Mouse (Mus musculus) myocyte (in vitro differentiated cells): ENCODE measurements around the gene Col1a1. TPM values are rescaled to one million over a fixed set of nuclear protein-coding genes. Genes with fewer than 3 reads are reported as not detected.

Source experiments
- H3K27me3 ChIP-seq: one replicate; pipeline ENCODE4 v1.6.1; 2011; ENCODE audit not compliant: control insufficient read depth, insufficient read depth, insufficient read length
- H3K36me3 ChIP-seq: one replicate; pipeline ENCODE4 v1.6.1; 2011; ENCODE audit not compliant: control insufficient read depth, insufficient read depth
- H3K4me2 ChIP-seq: one replicate; pipeline ENCODE4 v1.6.1; 2011; ENCODE audit warnings: low read depth, control low read depth
- H3K4me3 ChIP-seq: one replicate; pipeline ENCODE4 v1.5.1; 2011; ENCODE audit warnings: mild to moderate bottlenecking, control low read depth, moderate library complexity
- H3K79me2 ChIP-seq: one replicate; pipeline ENCODE4 v1.6.1; 2011; ENCODE audit not compliant: control insufficient read depth, insufficient read depth
- H3ac ChIP-seq: one replicate; pipeline ENCODE4 v1.6.1; 2011; ENCODE audit not compliant: control insufficient read depth, insufficient read length
- CEBPB ChIP-seq: IDR thresholded peaks from 2 replicates; pipeline ENCODE4 v1.6.1; 2011; ENCODE audit warnings: mild to moderate bottlenecking, moderate library complexity; ENCODE audit not compliant: poor library complexity, insufficient read depth, severe bottlenecking
- E2F4 ChIP-seq: IDR thresholded peaks from one replicate; pipeline ENCODE4 v1.6.1; 2011; ENCODE audit warnings: mild to moderate bottlenecking, control low read depth, moderate library complexity; ENCODE audit not compliant: insufficient read depth
- MAX ChIP-seq: IDR thresholded peaks from one replicate; pipeline ENCODE4 v1.6.1; 2011; ENCODE audit warnings: low read depth, mild to moderate bottlenecking, control low read depth
- MYOD1 ChIP-seq, 3 experiments: IDR thresholded peaks; one replicate each; pipeline ENCODE4 v1.6.1; 2011; ENCODE audit warnings: control low read depth in 2 of 3, low read depth in 2 of 3, mild to moderate bottlenecking in 2 of 3, moderate library complexity in 1 of 3; ENCODE audit not compliant: insufficient read length in 2 of 3, control insufficient read depth in 1 of 3
- MYOG ChIP-seq, 3 experiments: IDR thresholded peaks; one replicate each; pipeline ENCODE4 v1.6.1; 2011; ENCODE audit warnings: control low read depth in 2 of 3, low read depth in 2 of 3, mild to moderate bottlenecking in 2 of 3; ENCODE audit not compliant: insufficient read length in 2 of 3, control insufficient read depth in 1 of 3, insufficient read depth in 1 of 3
- POLR2A ChIP-seq: IDR thresholded peaks from one replicate; pipeline ENCODE4 v1.6.1; 2011; ENCODE audit warnings: low read depth, mild to moderate bottlenecking, control low read depth, moderate library complexity; ENCODE audit not compliant: insufficient read length
- POLR2AphosphoS2 ChIP-seq: IDR thresholded peaks from one replicate; pipeline ENCODE4 v1.6.1; 2011; ENCODE audit warnings: low read depth, control low read depth; ENCODE audit not compliant: insufficient read length
- REST ChIP-seq: IDR thresholded peaks from one replicate; pipeline ENCODE4 v1.6.1; 2011; ENCODE audit warnings: mild to moderate bottlenecking, control low read depth, moderate library complexity; ENCODE audit not compliant: insufficient read depth, insufficient read length
- SRF ChIP-seq: IDR thresholded peaks from one replicate; pipeline ENCODE4 v1.6.1; 2011; ENCODE audit warnings: low read depth; ENCODE audit not compliant: control insufficient read depth, insufficient read length
- TCF12 ChIP-seq: IDR thresholded peaks from one replicate; pipeline ENCODE4 v1.6.1; 2011; ENCODE audit warnings: mild to moderate bottlenecking, control low read depth; ENCODE audit not compliant: poor library complexity, insufficient read depth, severe bottlenecking
- TCF3 ChIP-seq: IDR thresholded peaks from one replicate; pipeline ENCODE4 v1.6.1; 2011; ENCODE audit warnings: low read depth, control low read depth; ENCODE audit not compliant: insufficient read length
- USF1 ChIP-seq: IDR thresholded peaks from one replicate; pipeline ENCODE4 v1.6.1; 2011; ENCODE audit warnings: low read depth, mild to moderate bottlenecking, control low read depth, moderate library complexity
- polyA plus RNA-seq: library from polyadenylated mRNA; unstranded; fragments of >200 nt; fragmentation: generic; extraction: Trizol; gene quantifications from one replicate; pipeline ENCODE4 v1.2.1, GENCODE M21; 2012; ENCODE audit warnings: missing spikeins

Col1a1 gene
- polyA plus RNA-seq, 1 experiment = 206 TPM

DNA sequence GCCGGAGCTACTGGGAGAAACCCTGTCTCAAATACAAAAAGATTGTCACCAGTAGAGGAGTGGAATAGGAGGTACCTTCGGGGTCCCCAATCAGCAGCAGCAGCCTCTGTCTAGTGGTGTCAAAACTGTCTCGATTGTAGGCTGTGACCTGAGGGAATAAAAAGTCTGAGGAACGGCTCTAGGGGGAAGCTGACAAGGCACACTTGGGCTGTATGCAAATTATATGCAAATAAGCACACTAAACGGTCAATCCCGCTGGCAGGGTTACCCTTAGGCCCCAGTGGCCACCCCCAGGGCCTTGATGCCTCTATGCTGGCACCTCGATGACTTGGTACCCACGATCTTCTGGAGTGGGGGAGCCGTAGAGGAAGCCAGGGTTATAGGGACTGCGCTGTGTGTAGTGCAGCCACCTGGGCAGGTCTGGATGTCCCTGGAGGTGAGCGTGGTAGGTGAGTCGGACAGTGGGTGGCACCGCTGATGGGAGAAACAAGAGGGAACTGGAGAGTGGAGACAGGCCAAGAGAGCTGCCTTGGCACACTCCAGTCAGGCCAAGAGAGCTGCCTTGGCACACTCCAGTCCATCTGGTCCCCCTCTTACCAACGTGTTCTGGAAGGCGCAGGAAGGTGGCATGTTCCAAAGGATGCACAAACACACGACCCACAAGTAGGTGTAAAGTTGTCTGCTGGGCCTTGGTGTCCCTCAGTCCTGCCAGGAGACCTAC lies 36.0 kb downstream of the Col1a1 start:
- Histone ChIP-seq H3K36me3 (no peaks in the 10 kb centered on the region), H3K4me2 (peak overlapping the region; percentile 90), H3K27me3 (no peaks in the 10 kb centered on the region), H3ac (no peak overlapping the region), H3K79me2 (peaks cover 5% of the 10 kb centered on the region), H3K4me3 (peak overlapping the region; percentile 30)
- TF ChIP-seq TCF12 (no peak), MYOD1 (IDR thresholded peaks at IDR 0.05; ENCODE audit: control insufficient read depth in 1 of 3, insufficient read length in 2 of 3, low read depth in 2 of 3) (no peak), POLR2A (no peak), MAX (no peak), MYOG (IDR thresholded peaks at IDR 0.05; ENCODE audit: control insufficient read depth in 1 of 3, insufficient read depth in 1 of 3, insufficient read length in 2 of 3, low read depth in 2 of 3) (no peak), E2F4 (no peak), REST (no peak), USF1 (no peak), POLR2AphosphoS2 (no peak)

DNA sequence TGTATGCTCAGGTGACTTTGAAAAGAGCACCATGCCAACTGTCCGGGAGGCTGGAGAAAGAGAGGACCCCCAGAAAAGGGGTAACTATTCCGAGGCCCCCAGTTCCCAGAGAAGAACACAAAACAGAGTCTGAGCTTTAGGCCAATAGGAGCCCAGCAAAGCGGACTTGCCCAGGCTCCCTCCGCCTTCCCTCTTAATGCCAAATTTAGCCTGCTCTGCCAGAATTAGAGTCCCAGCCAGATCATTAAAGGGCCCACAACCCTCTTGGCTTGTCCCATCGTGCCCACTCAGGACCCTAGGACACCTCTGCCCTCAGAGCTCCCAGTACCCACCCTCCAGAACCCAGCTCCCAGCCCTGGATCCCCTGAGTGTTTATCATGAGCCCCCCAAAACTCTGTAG lies 36.9 kb downstream of the Col1a1 start:
- peaks cover 5% of the 10 kb centered on the region for H3K79me2 ChIP-seq
- no peaks in the 10 kb centered on the region for H3K27me3 ChIP-seq
- H3K4me3 ChIP-seq = peak overlapping the region; percentile 30
- H3K36me3 ChIP-seq = no peaks in the 10 kb centered on the region
- peak overlapping the region; percentile 90 for H3K4me2 ChIP-seq
- H3ac ChIP-seq = no peak overlapping the region
- TF ChIP-seq TCF12 (no peak), SRF (peak; percentile 77)

DNA sequence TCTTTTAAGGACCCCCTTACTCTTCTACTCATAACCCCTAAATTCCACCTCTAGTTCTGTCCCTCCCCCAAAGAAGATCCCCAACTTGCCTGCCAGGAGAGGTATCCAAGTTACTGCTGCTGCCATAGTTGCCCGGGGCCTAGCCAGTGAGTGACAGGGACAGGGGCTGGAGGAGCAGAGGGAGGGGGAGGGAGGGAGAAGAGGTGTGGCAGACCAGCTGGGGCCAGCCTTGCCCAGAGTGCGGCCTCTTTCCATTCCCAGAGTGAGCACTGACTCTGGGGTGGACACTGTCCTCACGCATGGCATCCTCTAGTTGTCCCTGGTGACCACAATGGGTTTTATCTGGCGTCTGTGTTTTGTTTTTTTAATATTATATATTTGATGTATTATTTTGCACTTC lies 37.3 kb downstream of the Col1a1 start:
- H3K79me2 ChIP-seq = peaks cover 5% of the 10 kb centered on the region
- peak overlapping the region; percentile 90 for H3K4me2 ChIP-seq
- no peaks in the 10 kb centered on the region for H3K36me3 ChIP-seq
- peak overlapping the region; percentile 30 for H3K4me3 ChIP-seq
- TF ChIP-seq USF1 (no peak), TCF3 (no peak), MYOG (IDR thresholded peaks at IDR 0.05; ENCODE audit: control insufficient read depth in 1 of 3, insufficient read depth in 1 of 3, insufficient read length in 2 of 3, low read depth in 2 of 3) (peak in 1 of 3 experiments; percentile 38), TCF12 (peak; percentile 15), MYOD1 (IDR thresholded peaks at IDR 0.05; ENCODE audit: control insufficient read depth in 1 of 3, insufficient read length in 2 of 3, low read depth in 2 of 3) (peak; percentile 83 to 95 (median 90)), POLR2AphosphoS2 (peak; percentile 26), POLR2A (peak; percentile 51)
- no peaks in the 10 kb centered on the region for H3K27me3 ChIP-seq
- no peak overlapping the region for H3ac ChIP-seq

DNA sequence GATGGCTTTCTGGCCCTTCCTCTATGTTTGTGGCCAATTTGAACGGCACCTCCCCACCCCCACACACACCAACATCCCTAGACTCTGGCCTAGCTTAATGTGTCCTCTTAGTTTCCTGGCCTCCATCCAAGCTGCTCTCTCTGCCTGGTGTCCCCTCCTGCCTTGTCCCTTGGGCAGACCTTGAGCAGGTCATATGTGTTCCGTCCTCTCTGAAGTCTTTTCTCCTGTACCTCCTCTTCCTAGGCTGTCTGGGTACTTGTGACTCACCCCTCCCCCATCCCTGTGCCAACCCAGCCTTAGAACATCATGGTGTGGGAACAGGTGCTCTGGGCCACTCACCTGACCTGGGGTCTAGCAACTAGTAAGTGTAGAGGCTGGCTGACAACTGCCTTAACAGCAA lies 38.9 kb downstream of the Col1a1 start:
- Histone ChIP-seq H3K79me2 (peaks cover 5% of the 10 kb centered on the region), H3K4me2 (no peak overlapping the region), H3K27me3 (no peaks in the 10 kb centered on the region), H3K4me3 (no peak overlapping the region), H3ac (no peak overlapping the region), H3K36me3 (no peaks in the 10 kb centered on the region)
- TF ChIP-seq MYOD1 (IDR thresholded peaks at IDR 0.05; ENCODE audit: control insufficient read depth in 1 of 3, insufficient read length in 2 of 3, low read depth in 2 of 3) = no peak

DNA sequence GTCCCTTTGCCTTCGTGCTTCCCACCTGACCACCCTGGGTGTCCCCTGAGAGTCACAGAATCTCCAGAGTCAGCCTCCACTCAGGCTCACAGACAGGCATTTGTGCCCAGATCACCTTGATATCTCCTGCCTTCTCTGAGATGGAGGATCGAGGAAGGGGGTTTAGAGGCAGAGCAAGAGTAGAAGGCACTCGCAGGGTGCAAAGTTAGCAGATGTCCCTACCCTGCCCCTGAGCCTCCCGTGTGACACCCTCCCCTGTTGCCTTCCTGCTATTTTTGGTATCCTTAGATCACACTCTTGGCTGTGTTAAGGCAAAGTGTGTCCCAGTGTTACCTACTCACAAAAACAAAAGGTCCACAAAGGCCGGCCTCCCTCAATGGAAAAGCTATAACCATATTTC lies 40.2 kb downstream of the Col1a1 start, which contains the start of gene Sgca:
Sgca (minus strand) TSS at position 129 of the 400 bp plus-strand sequence.
- Histone ChIP-seq H3K36me3 (no peaks in the 10 kb centered on the region), H3ac (no peak within 1 kb of the TSS), H3K4me3 (no peak within 1 kb of the TSS), H3K27me3 (no peaks in the 10 kb centered on the region), H3K4me2 (no peak within 1 kb of the TSS), H3K79me2 (peaks cover 5% of the 10 kb centered on the region)
- TF ChIP-seq E2F4 (no peak), MYOD1 (IDR thresholded peaks at IDR 0.05; ENCODE audit: control insufficient read depth in 1 of 3, insufficient read length in 2 of 3, low read depth in 2 of 3) (peak in 1 of 3 experiments; percentile 7)

DNA sequence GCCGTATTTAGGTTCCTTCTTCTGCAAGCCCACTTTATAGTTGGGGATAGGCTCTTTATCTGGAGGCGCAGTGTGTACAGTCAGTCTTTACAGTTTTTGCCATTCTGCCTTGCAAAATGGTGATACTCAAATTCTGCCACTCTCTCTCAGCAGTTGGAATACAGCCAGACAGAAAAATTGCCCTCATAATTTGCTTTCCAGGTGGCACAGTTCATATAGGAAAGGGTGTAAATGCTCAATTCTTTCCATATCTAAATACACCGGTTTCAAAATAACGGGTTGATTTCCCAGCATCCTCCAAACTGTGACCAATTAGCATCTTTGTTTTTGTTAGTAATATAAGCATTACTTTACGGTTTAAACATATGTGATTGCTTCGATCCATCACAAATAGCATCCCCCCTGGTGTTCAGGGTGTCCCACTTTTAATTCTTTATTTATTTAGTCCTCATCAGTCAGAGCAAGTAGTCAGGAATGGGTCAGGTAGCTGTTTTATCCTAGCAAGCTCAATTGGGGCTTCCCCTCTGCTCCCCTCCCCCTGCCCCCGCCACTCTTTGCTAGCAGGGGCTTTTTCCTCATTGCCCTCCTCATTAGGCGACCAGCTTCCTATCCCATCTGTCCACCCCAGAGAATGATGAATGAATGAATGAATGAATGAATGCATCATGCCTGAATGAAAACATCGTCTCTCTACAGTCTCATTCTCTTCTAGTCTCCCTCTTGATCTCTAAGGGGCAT lies 42.3 kb downstream of the Col1a1 start:
- Histone ChIP-seq H3K4me3 (no peak overlapping the region), H3K79me2 (no peaks in the 10 kb centered on the region), H3ac (no peak overlapping the region), H3K27me3 (no peaks in the 10 kb centered on the region), H3K36me3 (no peaks in the 10 kb centered on the region), H3K4me2 (peak overlapping the region; percentile 55)
- TF ChIP-seq E2F4 (no peak), TCF3 (no peak), CEBPB (no peak), USF1 (no peak), MYOD1 (IDR thresholded peaks at IDR 0.05; ENCODE audit: control insufficient read depth in 1 of 3, insufficient read length in 2 of 3, low read depth in 2 of 3) (no peak), POLR2A (no peak), TCF12 (no peak), POLR2AphosphoS2 (no peak), MAX (no peak), REST (no peak), SRF (no peak), MYOG (IDR thresholded peaks at IDR 0.05; ENCODE audit: control insufficient read depth in 1 of 3, insufficient read depth in 1 of 3, insufficient read length in 2 of 3, low read depth in 2 of 3) (no peak)
